Mouse (Mus musculus): Measurements from ENCODE around the gene Six1. TPM values are rescaled to one million over a fixed set of nuclear protein-coding genes. Genes with fewer than 3 reads are reported as not detected.

Six1 gene
- polyA plus RNA-seq, 1 experiment from 2014 or later, result 10.4 TPM

- peak; percentile 96 for DNase-seq (ENCODE audit: low spot score, missing footprints)
Measured at GRCm38 (mm10) chr12:73045046-73045723, 8.5 kb downstream of the Six1 start.

GRCm38 (mm10) chr12:73044221-73045045, 9.3 kb downstream of the Six1 start:
- H3K36me3 ChIP-seq (ENCODE audit: control insufficient read depth, insufficient read depth, low read length), result no peaks in the 10 kb centered on the region
- DNase-seq (ENCODE audit: low spot score, missing footprints) (peak; percentile 97), ATAC-seq (ENCODE audit: low FRiP score) (peak; percentile 59)
- WGBS, result under 1% methylated on average over 50 of the region's 53 CpGs
- no peak overlapping the region for H3K27ac ChIP-seq (ENCODE audit: low read depth, low read length)
- H3K27me3 ChIP-seq (ENCODE audit: control insufficient read depth, insufficient read depth, low read length), result peaks cover 95% of the 10 kb centered on the region
- peaks cover 8% of the 10 kb centered on the region; the same call in 1 of the 2 replicates for H3K4me1 ChIP-seq (ENCODE audit: control insufficient read depth, insufficient read depth, low read length)
- no peaks in the 10 kb centered on the region for H3K9me3 ChIP-seq (ENCODE audit: control insufficient read depth, low read length)
- H3K9ac ChIP-seq (ENCODE audit: low read length), result peak overlapping the region; percentile 38; the same call in 1 of the 2 replicates
- peak overlapping the region; percentile 41 for H3K4me2 ChIP-seq
- peak overlapping the region; percentile 30 for H3K4me3 ChIP-seq (ENCODE audit: low read depth, low read length)

More at GRCm38 (mm10) chr12:73045046-73045723, 8.5 kb downstream of the Six1 start:
- Histone ChIP-seq H3K4me1 (ENCODE audit: control insufficient read depth, insufficient read depth, low read length) (peaks cover 8% of the 10 kb centered on the region; the same call in 1 of the 2 replicates), H3K9ac (ENCODE audit: low read length) (peak overlapping the region; percentile 38; the same call in 1 of the 2 replicates), H3K27me3 (ENCODE audit: control insufficient read depth, insufficient read depth, low read length) (peaks cover 95% of the 10 kb centered on the region), H3K27ac (ENCODE audit: low read depth, low read length) (no peak overlapping the region), H3K36me3 (ENCODE audit: control insufficient read depth, insufficient read depth, low read length) (no peaks in the 10 kb centered on the region), H3K4me3 (ENCODE audit: low read depth, low read length) (peak overlapping the region; percentile 30), H3K9me3 (ENCODE audit: control insufficient read depth, low read length) (no peaks in the 10 kb centered on the region), H3K4me2 (peak overlapping the region; percentile 41)
- ATAC-seq (ENCODE audit: low FRiP score), result no peak
- under 1% methylated on average over 46 of the region's 46 CpGs for WGBS

GRCm38 (mm10) chr12:73043396-73044167, 10.1 kb downstream of the Six1 start:
- Histone ChIP-seq H3K9ac (ENCODE audit: low read length) (no peak overlapping the region), H3K27ac (ENCODE audit: low read depth, low read length) (no peak overlapping the region), H3K9me3 (ENCODE audit: control insufficient read depth, low read length) (no peaks in the 10 kb centered on the region), H3K4me1 (ENCODE audit: control insufficient read depth, insufficient read depth, low read length) (peaks cover 8% of the 10 kb centered on the region; the same call in 1 of the 2 replicates), H3K27me3 (ENCODE audit: control insufficient read depth, insufficient read depth, low read length) (peaks cover 95% of the 10 kb centered on the region), H3K36me3 (ENCODE audit: control insufficient read depth, insufficient read depth, low read length) (no peaks in the 10 kb centered on the region), H3K4me3 (ENCODE audit: low read depth, low read length) (peak overlapping the region; percentile 30), H3K4me2 (no peak overlapping the region)
- peak; percentile 96 for DNase-seq (ENCODE audit: low spot score, missing footprints)
- ATAC-seq (ENCODE audit: low FRiP score), result no peak
- 2% methylated on average over 14 of the region's 14 CpGs for WGBS

- WGBS, result 0% methylated on average over 2 of the region's 2 CpGs
- H3K4me2 ChIP-seq, result no peak overlapping the region
- no peak overlapping the region for H3K9ac ChIP-seq (ENCODE audit: low read length)
- no peak for DNase-seq (ENCODE audit: low spot score, missing footprints)
- no peaks in the 10 kb centered on the region for H3K36me3 ChIP-seq (ENCODE audit: control insufficient read depth, insufficient read depth, low read length)
- ATAC-seq (ENCODE audit: low FRiP score), result no peak
- H3K9me3 ChIP-seq (ENCODE audit: control insufficient read depth, low read length), result no peaks in the 10 kb centered on the region
- no peak overlapping the region for H3K4me3 ChIP-seq (ENCODE audit: low read depth, low read length)
- H3K4me1 ChIP-seq (ENCODE audit: control insufficient read depth, insufficient read depth, low read length), result peaks cover 8% of the 10 kb centered on the region; the same call in 1 of the 2 replicates
- peaks cover 95% of the 10 kb centered on the region for H3K27me3 ChIP-seq (ENCODE audit: control insufficient read depth, insufficient read depth, low read length)
- H3K27ac ChIP-seq (ENCODE audit: low read depth, low read length), result no peak overlapping the region
Measured at GRCm38 (mm10) chr12:73042903-73043302, 10.8 kb downstream of the Six1 start.

- Histone ChIP-seq H3K4me2 (no peak overlapping the region), H3K4me3 (ENCODE audit: low read depth, low read length) (no peak overlapping the region), H3K9me3 (ENCODE audit: control insufficient read depth, low read length) (no peaks in the 10 kb centered on the region), H3K27ac (ENCODE audit: low read depth, low read length) (no peak overlapping the region), H3K36me3 (ENCODE audit: control insufficient read depth, insufficient read depth, low read length) (no peaks in the 10 kb centered on the region), H3K27me3 (ENCODE audit: control insufficient read depth, insufficient read depth, low read length) (peaks cover 95% of the 10 kb centered on the region), H3K9ac (ENCODE audit: low read length) (no peak overlapping the region), H3K4me1 (ENCODE audit: control insufficient read depth, insufficient read depth, low read length) (peaks cover 8% of the 10 kb centered on the region; the same call in 1 of the 2 replicates)
- no peak for ATAC-seq (ENCODE audit: low FRiP score)
- WGBS, result 2% methylated on average over 5 of the region's 5 CpGs
- DNase-seq (ENCODE audit: low spot score, missing footprints), result peak; percentile 92
Measured at GRCm38 (mm10) chr12:73042406-73042805, 11.3 kb downstream of the Six1 start.

GRCm38 (mm10) chr12:73041256-73041630, 12.4 kb downstream of the Six1 start:
- Histone ChIP-seq H3K4me1 (ENCODE audit: control insufficient read depth, insufficient read depth, low read length) (peaks cover 6% of the 10 kb centered on the region; the same call in 1 of the 2 replicates), H3K9me3 (ENCODE audit: control insufficient read depth, low read length) (no peaks in the 10 kb centered on the region), H3K9ac (ENCODE audit: low read length) (no peak overlapping the region), H3K27ac (ENCODE audit: low read depth, low read length) (no peak overlapping the region), H3K27me3 (ENCODE audit: control insufficient read depth, insufficient read depth, low read length) (peaks cover 90% of the 10 kb centered on the region), H3K4me3 (ENCODE audit: low read depth, low read length) (no peak overlapping the region), H3K4me2 (no peak overlapping the region), H3K36me3 (ENCODE audit: control insufficient read depth, insufficient read depth, low read length) (no peaks in the 10 kb centered on the region)
- DNase-seq (ENCODE audit: low spot score, missing footprints) (no peak), ATAC-seq (ENCODE audit: low FRiP score) (no peak)
- 0% methylated on average over 10 of the region's 10 CpGs for WGBS

GRCm38 (mm10) chr12:73040563-73041255, 13.0 kb downstream of the Six1 start:
- Histone ChIP-seq H3K4me2 (no peak overlapping the region), H3K27ac (ENCODE audit: low read depth, low read length) (no peak overlapping the region), H3K4me3 (ENCODE audit: low read depth, low read length) (no peak overlapping the region), H3K27me3 (ENCODE audit: control insufficient read depth, insufficient read depth, low read length) (peaks cover 90% of the 10 kb centered on the region), H3K9ac (ENCODE audit: low read length) (no peak overlapping the region), H3K9me3 (ENCODE audit: control insufficient read depth, low read length) (no peaks in the 10 kb centered on the region), H3K4me1 (ENCODE audit: control insufficient read depth, insufficient read depth, low read length) (peaks cover 5% of the 10 kb centered on the region; the same call in 1 of the 2 replicates), H3K36me3 (ENCODE audit: control insufficient read depth, insufficient read depth, low read length) (no peaks in the 10 kb centered on the region)
- WGBS, result under 1% methylated on average over 27 of the region's 27 CpGs
- DNase-seq (ENCODE audit: low spot score, missing footprints) (peak; percentile 96), ATAC-seq (ENCODE audit: low FRiP score) (no peak)

- Histone ChIP-seq H3K9me3 (ENCODE audit: control insufficient read depth, low read length) (no peaks in the 10 kb centered on the region), H3K4me2 (no peak overlapping the region), H3K27me3 (ENCODE audit: control insufficient read depth, insufficient read depth, low read length) (peaks cover 90% of the 10 kb centered on the region), H3K4me1 (ENCODE audit: control insufficient read depth, insufficient read depth, low read length) (peaks cover 8% of the 10 kb centered on the region), H3K9ac (ENCODE audit: low read length) (no peak overlapping the region), H3K36me3 (ENCODE audit: control insufficient read depth, insufficient read depth, low read length) (no peaks in the 10 kb centered on the region), H3K4me3 (ENCODE audit: low read depth, low read length) (no peak overlapping the region), H3K27ac (ENCODE audit: low read depth, low read length) (no peak overlapping the region)
- DNase-seq (ENCODE audit: low spot score, missing footprints) (peak; percentile 95), ATAC-seq (ENCODE audit: low FRiP score) (no peak)
- under 1% methylated on average over 18 of the region's 18 CpGs for WGBS
Measured at GRCm38 (mm10) chr12:73039939-73040562, 13.6 kb downstream of the Six1 start.

All from midbrain, embryonic 11.5 days (tissue).